Mouse (Mus musculus): ENCODE results near the gene Gm28372. TPM values are rescaled to one million over a fixed set of nuclear protein-coding genes. Genes with fewer than 3 reads are reported as not detected.

Gm28372 gene
- total and polyA plus RNA-seq, 2 experiments from 2014 or later = 0.15 TPM; not detected in 1

DNA sequence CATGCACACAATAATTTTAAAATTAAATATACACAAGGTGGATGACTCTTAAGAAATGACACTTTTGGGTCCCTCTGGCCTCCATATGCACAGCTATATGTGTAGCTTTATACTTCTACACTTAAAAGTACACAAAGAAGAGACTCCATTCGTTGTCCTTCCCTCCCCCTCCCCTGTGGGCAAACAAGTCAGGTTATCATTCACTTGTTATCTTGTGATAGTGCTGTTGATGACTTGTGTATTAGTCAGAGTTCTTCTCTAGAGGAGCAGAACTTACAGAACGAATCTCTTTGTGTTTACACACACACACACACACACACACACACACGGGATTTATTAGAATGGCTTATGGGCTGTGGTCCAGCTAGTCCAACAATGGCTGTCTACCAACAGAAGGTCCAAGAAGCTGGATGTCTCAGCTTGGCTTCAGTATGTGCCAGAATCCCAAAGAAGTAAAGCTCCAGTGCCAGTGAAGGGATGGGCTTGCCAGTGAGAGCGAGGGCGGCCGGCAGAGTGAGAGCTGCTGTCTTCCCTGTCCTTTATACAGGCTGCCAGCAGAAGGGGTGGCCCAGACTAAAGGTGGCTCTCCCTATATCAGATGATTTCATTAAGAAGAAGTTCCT, 49.8 kb downstream of the Gm28372 start:
- Histone ChIP-seq H3K27me3 (ENCODE audit: insufficient read depth, low read length) (no peaks in the 10 kb centered on the region), H3K4me1 (ENCODE audit: insufficient read depth, low read length) (peaks cover 9% of the 10 kb centered on the region), H3K36me3 (ENCODE audit: insufficient read depth, low read length) (no peaks in the 10 kb centered on the region), H3K9me3 (ENCODE audit: low read length) (no peaks in the 10 kb centered on the region), H3K9ac (replicated peaks; ENCODE audit: low read length, poor library complexity, severe bottlenecking) (no peak overlapping the region), H3K27ac (ENCODE audit: low read depth, low read length) (no peak overlapping the region), H3K4me2 (ENCODE audit: low read depth, low read length, poor library complexity, severe bottlenecking) (no peak overlapping the region), H3K4me3 (ENCODE audit: low read depth, low read length) (no peak overlapping the region)
- ATAC-seq (ENCODE audit: low FRiP score) (no peak), DNase-seq (ENCODE audit: low spot score) (peak; percentile 85)
- 64% methylated on average over 6 of the region's 6 CpGs for WGBS
- TF ChIP-seq CTCF (IDR thresholded peaks at IDR 0.05) = no peak

Other genes starting within 250 kb of the Gm28372 start
- 227 and 250 TPM in 2 replicates for gene Snrpb, start 225.8 kb upstream of the Gm28372 start, total RNA-seq (2014; rRNA removed)
- gene Snrpb, start 225.8 kb upstream of the Gm28372 start, polyA plus RNA-seq (2015; fragmentation: Nextera tagmentation; extraction: Ambion mirVana) = 269 and 274 TPM in 2 replicates
- not detected in 2 replicates for gene Tmc2, start 210.0 kb upstream of the Gm28372 start, total RNA-seq (2014; rRNA removed)
- not detected in 2 replicates for gene Tmc2, start 210.0 kb upstream of the Gm28372 start, polyA plus RNA-seq (2015; fragmentation: Nextera tagmentation; extraction: Ambion mirVana)
- gene Nop56, start 130.8 kb upstream of the Gm28372 start, total RNA-seq (2014; rRNA removed) = 104 and 139 TPM in 2 replicates
- 259 and 302 TPM in 2 replicates for gene Nop56, start 130.8 kb upstream of the Gm28372 start, polyA plus RNA-seq (2015; fragmentation: Nextera tagmentation; extraction: Ambion mirVana)
- gene Idh3b, start 120.7 kb upstream of the Gm28372 start, total RNA-seq (2014; rRNA removed) = 141 and 149 TPM in 2 replicates
- 176 and 194 TPM in 2 replicates for gene Idh3b, start 120.7 kb upstream of the Gm28372 start, polyA plus RNA-seq (2015; fragmentation: Nextera tagmentation; extraction: Ambion mirVana)
- gene Ebf4, start 110.1 kb upstream of the Gm28372 start, total RNA-seq (2014; rRNA removed) = 17.2 and 22.5 TPM in 2 replicates
- 6.3 and 6.7 TPM in 2 replicates for gene Ebf4, start 110.1 kb upstream of the Gm28372 start, polyA plus RNA-seq (2015; fragmentation: Nextera tagmentation; extraction: Ambion mirVana)
- 25.4 and 26.2 TPM in 2 replicates for gene Cpxm1, start 7.7 kb upstream of the Gm28372 start, total RNA-seq (2014; rRNA removed)
- gene Cpxm1, start 7.7 kb upstream of the Gm28372 start, polyA plus RNA-seq (2015; fragmentation: Nextera tagmentation; extraction: Ambion mirVana) = 32.4 and 35.3 TPM in 2 replicates
- not detected in 2 replicates for gene 1700020A23Rik, start within 50 bp of the Gm28372 start, total RNA-seq (2014; rRNA removed)
- 0.93 TPM in 1 of 2 replicates, not detected in the other for gene 1700020A23Rik, start within 50 bp of the Gm28372 start, polyA plus RNA-seq (2015; fragmentation: Nextera tagmentation; extraction: Ambion mirVana)
- gene Tmem239, start 1.2 kb downstream of the Gm28372 start, total RNA-seq (2014; rRNA removed) = not detected in 2 replicates
- 0.12 TPM in 1 of 2 replicates, not detected in the other for gene Tmem239, start 1.2 kb downstream of the Gm28372 start, polyA plus RNA-seq (2015; fragmentation: Nextera tagmentation; extraction: Ambion mirVana)
- gene Vps16, start 19.1 kb downstream of the Gm28372 start, total RNA-seq (2014; rRNA removed) = 81.2 and 83.6 TPM in 2 replicates
- gene Vps16, start 19.1 kb downstream of the Gm28372 start, polyA plus RNA-seq (2015; fragmentation: Nextera tagmentation; extraction: Ambion mirVana) = 86.6 and 89.9 TPM in 2 replicates
- gene Pced1a, start 19.5 kb downstream of the Gm28372 start, total RNA-seq (2014; rRNA removed) = 27.5 and 28.8 TPM in 2 replicates
- gene Pced1a, start 19.5 kb downstream of the Gm28372 start, polyA plus RNA-seq (2015; fragmentation: Nextera tagmentation; extraction: Ambion mirVana) = 12.0 and 12.3 TPM in 2 replicates
- gene Ptpra, start 45.0 kb downstream of the Gm28372 start, total RNA-seq (2014; rRNA removed) = 120 and 147 TPM in 2 replicates
- gene Ptpra, start 45.0 kb downstream of the Gm28372 start, polyA plus RNA-seq (2015; fragmentation: Nextera tagmentation; extraction: Ambion mirVana) = 139 and 144 TPM in 2 replicates
- 54.7 and 60.5 TPM in 2 replicates for gene Mrps26, start 158.5 kb downstream of the Gm28372 start, total RNA-seq (2014; rRNA removed)
- 128 and 131 TPM in 2 replicates for gene Mrps26, start 158.5 kb downstream of the Gm28372 start, polyA plus RNA-seq (2015; fragmentation: Nextera tagmentation; extraction: Ambion mirVana)
- gene Oxt, start 170.9 kb downstream of the Gm28372 start, total RNA-seq (2014; rRNA removed) = 0.94 and 2.5 TPM in 2 replicates
- 5.0 and 24.0 TPM in 2 replicates for gene Oxt, start 170.9 kb downstream of the Gm28372 start, polyA plus RNA-seq (2015; fragmentation: Nextera tagmentation; extraction: Ambion mirVana)
- gene Avp, start 177.3 kb downstream of the Gm28372 start, total RNA-seq (2014; rRNA removed) = 10.7 and 12.2 TPM in 2 replicates
- 145 and 317 TPM in 2 replicates for gene Avp, start 177.3 kb downstream of the Gm28372 start, polyA plus RNA-seq (2015; fragmentation: Nextera tagmentation; extraction: Ambion mirVana)
- 7.9 and 8.4 TPM in 2 replicates for gene Fastkd5, start 224.8 kb downstream of the Gm28372 start, total RNA-seq (2014; rRNA removed)
- gene Fastkd5, start 224.8 kb downstream of the Gm28372 start, polyA plus RNA-seq (2015; fragmentation: Nextera tagmentation; extraction: Ambion mirVana) = 5.9 and 7.4 TPM in 2 replicates
- 6.0 and 6.8 TPM in 2 replicates for gene Ubox5, start 224.8 kb downstream of the Gm28372 start, total RNA-seq (2014; rRNA removed)
- 5.1 and 5.5 TPM in 2 replicates for gene Ubox5, start 224.8 kb downstream of the Gm28372 start, polyA plus RNA-seq (2015; fragmentation: Nextera tagmentation; extraction: Ambion mirVana)
- 65.9 and 76.6 TPM in 2 replicates for gene Lzts3, start 237.6 kb downstream of the Gm28372 start, total RNA-seq (2014; rRNA removed)
- gene Lzts3, start 237.6 kb downstream of the Gm28372 start, polyA plus RNA-seq (2015; fragmentation: Nextera tagmentation; extraction: Ambion mirVana) = 14.2 and 18.8 TPM in 2 replicates

Data from midbrain, postnatal 0 days (tissue).